Mouse (Mus musculus): ENCODE measurements at regions not wholly inside any gene's neighbourhood (a gene's known extent, or its start where the extent isn't known, plus 50 kb on each side); places are given as distances from the start of the nearest gene placed in this dataset.

DNA sequence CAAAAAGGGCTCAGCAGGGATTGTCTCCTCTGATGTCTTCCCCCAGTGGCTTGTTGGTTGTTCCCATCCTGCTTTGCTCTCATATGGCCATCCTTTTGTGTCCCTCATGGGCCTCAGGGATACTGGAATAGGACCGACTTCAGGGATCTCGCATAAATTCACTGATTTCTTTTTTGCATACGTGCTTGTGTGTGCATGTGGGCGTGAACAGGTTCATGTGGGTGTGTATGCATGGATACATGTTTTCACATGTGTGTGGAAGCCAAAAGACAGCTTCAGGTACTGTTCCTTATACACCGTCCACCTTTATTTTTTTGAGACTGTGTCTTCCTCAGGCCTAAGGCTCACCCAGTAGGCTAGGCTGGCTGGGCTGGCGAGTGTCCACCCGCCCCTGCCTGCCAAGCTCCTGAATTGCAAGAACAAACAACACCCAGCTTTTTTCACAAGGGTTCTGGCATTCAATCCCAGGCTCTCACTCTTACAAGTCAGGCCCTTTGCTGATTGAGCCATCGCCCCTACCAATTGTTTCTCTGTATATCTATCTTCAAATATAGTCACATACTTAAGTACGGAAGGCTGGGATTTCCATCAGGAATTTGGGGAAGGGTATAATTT, 127.0 kb upstream of the Hmgn3 start:
- peak; percentile 46 for DNase-seq (ENCODE audit: low spot score)

DNA sequence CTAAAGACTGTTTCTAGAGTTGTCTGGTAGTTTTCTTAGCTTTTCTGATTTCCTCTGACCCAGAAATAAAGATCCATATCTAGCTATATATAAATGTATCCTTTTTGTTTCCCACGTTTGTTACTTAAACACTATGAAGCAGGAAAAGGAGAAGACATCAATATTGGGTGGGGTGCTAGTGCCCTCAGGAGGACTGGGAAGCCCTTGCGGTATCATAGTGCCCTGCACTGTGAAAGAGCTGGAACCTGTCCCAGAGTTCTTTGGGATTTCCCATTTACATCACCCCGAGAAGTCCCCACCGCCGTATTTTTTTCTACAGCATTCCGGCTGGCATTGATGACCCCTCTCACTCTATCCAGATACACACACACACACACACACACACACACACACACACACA, 119.3 kb upstream of the Hmgn3 start:
- DNase-seq (ENCODE audit: low spot score) = peak; percentile 60

DNA sequence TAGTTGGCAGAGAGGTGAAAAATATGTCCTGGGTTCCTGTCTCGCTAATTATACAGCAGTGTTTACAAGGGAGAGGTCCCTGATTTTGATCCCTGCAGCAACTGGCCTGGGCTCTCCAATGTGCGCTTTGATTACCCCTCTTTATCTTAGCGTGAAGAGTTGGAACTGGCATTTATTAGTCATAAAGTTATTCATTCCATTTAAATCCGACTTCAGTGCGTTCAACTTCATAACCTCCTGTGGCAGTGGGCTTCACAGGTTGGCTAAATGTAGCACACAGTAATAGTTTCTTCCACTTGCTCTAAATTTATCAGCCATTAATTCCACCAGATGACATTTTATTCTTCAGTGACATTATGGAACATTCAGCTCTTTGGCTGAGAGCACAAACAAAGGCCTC, 113.0 kb upstream of the Hmgn3 start:
- no peak for DNase-seq (ENCODE audit: low spot score)

DNA sequence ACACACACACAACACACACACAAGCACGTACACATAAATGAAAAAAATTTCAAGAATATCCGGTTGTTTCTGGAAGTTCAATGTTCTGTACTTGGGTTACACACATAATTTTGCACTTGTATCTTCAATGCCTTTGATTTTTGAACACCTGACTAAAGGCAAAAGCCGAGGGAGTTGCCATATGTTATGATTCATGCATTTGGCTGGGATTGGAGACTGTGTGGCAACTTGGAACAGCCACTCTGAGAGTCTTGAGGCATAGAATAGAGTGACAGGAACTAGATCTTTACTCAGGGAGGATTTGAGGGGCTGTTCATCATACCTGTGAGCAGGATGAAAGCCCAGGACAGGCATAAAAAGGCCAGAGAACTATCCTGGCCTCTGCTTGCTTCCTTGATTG, 112.5 kb upstream of the Hmgn3 start:
- DNase-seq (ENCODE audit: low spot score) = peak; percentile 55

DNA sequence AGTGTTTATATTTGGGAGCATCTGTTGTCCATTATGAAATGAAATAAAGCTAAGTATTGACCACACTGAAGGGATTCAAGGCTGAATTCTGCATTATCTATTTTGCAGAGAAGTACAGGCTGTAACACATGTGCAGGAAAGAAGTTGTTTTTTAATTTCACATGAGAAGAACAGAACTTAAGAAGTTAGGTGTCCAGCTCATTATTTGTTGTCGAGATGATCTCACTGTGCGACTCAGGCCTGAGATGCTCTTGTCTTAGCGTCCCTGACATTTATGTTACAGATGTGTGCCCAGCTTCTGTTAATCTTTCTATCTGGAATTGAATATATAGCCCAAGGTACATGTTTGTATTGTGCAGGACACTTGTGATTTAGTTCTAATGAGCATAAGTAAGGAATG, 112.0 kb upstream of the Hmgn3 start:
- DNase-seq (ENCODE audit: low spot score) = no peak

DNA sequence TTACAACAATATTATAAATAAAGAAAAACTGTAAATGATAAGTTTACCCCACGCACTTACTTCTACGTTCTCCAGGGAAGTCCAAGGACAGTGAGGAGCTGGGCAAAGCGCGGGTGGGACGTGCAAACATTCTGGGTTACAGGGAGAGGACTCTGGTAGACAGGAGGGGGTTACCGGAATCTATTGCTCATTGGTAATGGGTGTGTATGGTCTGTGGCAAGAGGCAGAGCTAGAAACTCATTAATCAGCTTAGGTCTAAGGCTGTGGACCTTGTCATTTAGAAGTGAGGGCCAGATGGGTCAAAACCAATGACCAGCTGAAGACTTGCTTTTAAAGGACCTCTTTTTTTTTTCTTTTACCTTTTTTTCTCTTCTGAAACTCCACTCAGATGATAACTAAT, 107.9 kb upstream of the Hmgn3 start:
- no peak for DNase-seq (ENCODE audit: low spot score)

DNA sequence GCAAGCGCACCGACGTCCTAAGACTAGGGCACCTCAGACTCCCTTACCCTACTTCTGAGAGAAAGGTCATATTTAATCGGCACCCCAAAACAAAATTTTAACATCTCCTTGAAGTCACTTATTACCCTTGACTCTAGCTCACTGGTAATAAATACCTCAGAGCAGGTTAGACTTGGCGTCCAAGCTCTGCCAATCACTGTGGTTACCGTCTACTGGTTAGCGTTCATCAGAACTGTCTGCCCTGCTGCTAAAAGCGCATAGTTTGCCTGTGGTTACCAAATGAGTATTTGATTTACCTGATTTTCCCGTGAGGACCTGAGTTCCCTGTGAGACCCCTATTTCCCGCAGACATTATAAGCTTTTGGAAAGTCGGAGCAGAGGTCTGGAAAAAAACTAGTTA, 107.3 kb upstream of the Hmgn3 start:
- DNase-seq (ENCODE audit: low spot score) = no peak

DNA sequence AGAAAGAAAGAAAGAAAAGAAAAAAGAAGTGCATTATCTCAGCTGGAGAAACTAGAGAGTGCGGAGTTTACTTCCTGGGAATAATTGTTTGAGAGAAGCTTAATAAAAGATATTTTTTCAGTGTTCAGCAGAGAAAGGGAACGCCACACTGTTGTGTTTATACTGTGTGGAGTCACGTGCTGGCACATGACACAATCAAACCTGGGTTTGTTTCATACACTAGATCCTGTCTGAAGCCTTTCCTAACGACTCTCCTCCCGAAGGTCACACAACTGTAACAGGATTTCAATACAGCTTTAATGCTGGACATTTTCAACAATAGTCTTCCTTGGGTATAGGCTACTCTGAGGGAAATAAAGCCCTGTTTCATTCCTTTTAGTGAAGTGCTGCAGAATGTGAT, 105.3 kb upstream of the Hmgn3 start:
- DNase-seq (ENCODE audit: low spot score) = no peak

DNA sequence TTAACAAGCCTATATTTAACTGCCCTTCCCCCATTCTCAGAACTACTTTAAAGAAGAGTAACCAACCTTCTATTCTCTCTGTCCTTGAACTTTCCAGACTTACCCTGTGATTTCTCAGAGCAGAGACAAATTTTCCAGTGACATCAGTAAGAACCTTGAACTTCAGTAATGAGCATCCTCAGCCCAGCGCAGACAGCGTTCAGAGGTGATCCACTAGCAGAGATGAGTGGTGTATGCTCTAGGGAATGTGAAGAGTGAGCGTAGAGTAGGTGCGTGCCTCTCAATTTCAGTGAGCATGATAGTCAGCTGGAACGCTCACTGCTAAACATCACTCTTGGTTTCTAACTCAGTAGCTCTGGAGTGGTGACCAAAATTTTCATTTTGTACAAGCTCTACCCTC, 103.4 kb upstream of the Hmgn3 start:
- DNase-seq (ENCODE audit: low spot score) = no peak

DNA sequence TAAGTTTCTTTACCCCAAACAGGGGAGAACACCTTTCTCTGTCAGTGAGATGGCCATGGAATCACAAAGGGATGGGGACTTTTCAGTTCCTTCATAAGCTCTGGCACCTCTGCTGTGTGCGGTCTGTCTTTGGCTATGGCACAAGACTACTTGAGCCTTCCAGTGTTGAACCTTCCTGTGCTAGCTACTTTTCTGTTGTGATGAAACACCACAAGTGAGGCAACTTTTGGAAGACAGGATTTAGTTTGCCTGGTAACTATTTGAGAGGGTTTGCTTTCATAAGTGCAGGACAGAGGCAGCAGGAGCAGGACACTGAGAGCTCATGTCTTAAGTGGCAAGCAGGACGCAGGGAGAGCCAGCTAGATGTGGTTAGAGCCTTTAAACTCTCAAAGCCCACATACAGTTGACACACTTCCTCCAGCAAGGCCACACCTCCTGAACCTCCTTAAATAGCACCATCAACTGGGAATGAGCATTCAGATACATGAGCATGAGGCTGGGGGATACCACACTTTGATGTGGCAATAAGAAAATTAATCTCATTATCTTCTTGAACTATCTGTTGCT, 101.8 kb upstream of the Hmgn3 start:
- no peak for DNase-seq (ENCODE audit: low spot score)

DNA sequence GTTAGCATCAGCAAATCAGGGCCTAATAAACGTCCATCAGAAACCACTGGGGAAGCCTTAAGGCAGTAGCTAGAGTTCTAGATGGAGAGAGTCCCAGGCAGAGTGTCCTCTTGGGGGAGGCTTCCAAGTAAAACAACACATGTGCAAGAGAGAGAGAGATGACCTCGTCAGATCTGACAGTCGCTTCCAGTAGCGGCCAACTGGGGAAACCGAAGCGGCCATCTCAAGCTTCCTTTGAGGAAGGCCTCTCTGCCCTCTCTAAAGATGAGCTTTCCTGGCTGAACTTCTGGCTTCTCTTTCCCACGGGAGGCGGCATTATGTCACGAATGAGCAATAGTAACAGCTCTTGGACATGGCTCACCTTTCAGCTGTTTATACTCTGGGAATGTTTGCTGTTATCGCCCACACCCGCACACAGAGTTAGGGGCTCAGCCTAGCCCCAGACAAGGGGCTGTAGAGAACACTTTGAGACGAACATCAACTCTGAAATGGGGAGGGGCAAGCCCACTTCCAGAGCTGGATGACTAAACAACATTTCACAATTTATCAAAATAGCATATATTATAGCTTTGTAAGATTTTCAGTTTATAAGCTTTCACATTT, 100.7 kb upstream of the Hmgn3 start:
- DNase-seq (ENCODE audit: low spot score) = peak; percentile 64

DNA sequence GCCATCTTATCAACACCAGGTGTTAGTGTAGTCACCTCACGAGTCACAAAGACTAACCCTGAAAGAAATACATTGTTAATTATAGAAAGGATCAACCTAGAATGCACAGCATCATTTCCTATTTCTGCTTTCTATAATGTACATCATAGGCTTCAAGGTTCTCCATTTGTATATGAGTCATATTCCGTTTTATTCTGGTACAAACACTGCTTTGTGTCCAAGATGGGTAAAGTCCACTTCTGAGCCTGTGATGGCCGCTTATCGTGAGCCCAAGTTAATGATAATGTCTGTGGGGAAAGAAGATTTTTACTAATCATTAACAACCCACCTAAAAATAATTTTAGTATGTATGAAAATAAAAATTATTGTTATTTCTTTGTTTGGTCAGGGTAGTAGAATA, 94.6 kb upstream of the Hmgn3 start:
- DNase-seq (ENCODE audit: low spot score) = no peak

DNA sequence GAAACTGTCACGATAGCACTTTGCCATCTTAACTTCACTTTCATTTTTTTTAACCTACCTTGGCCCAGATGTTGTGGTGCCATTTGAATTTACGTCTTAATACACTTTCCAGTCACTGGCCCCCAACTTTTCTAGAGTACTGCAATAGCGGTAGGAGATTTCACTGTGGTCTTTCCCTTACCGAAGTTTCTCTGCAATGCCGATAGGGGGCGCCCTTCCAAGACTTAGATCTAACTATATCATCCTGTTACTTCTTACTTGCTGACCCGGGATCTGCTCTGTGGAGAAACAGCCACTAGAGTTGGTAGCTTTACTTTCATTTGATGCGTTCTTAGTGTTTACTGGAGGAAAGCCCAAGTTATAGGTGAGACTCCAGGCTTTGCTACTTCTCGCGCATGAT, 92.6 kb upstream of the Hmgn3 start:
- DNase-seq (ENCODE audit: low spot score) = no peak

DNA sequence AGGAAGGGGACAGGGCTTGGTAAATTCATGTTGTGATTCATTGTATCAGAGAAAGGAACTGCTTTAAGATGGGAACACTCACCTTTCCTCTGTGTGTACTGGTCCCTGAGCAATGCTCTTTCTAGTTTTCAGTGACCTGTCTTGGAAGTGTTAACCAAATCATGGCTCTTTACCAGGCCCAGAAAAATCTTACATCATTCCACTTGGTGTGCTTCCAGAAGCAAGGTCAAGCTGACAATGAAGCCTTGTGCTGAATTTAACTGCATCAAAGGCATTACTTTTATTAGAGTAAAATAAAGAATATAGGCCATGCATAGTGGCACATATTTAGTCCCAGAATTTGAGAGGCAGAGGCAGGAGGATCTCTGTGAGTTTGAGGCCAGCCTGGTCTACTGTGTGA, 75.4 kb upstream of the Hmgn3 start:
- DNase-seq (ENCODE audit: low spot score) = peak; percentile 64

DNA sequence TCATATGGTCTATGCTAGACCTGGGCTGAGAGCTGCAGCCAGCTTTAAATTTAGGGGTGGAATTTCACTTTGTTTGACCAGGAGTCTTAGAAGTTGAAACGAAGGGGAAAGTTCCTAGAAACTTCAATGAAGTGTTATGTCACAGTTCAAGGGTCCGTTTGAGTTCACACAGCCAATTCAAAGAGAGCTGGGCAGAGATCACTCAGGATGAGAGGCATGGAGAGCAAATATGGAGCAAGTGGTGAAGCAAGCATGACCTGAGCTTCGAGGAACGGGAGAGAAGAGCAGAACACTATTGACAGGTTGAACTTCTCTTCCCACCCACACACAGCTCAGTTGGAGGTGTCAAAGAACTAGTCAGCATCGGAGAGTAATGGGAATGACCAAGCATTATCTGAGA, 56.1 kb upstream of the Hmgn3 start:
- no peak for DNase-seq (ENCODE audit: low spot score)

DNA sequence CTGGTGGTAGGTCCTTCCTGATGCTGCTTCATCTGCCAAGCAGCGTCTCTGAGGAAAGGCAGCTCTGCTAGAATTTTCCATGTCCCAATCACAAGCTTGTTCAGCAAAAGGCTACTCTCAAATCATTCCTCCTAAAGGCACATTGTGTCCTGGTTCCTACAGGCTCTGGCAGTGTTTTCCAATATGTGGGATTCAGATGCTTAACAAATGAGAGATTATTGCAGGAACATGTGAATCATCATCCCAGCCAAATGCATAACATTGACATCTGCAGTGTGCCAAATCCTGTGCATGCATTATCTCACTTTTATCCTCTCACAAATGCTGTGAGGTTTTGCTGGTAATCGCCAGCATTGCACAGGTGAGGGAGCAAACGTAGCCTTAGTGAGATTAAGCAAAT, 53.3 kb upstream of the Hmgn3 start:
- DNase-seq (ENCODE audit: low spot score) = no peak

DNA sequence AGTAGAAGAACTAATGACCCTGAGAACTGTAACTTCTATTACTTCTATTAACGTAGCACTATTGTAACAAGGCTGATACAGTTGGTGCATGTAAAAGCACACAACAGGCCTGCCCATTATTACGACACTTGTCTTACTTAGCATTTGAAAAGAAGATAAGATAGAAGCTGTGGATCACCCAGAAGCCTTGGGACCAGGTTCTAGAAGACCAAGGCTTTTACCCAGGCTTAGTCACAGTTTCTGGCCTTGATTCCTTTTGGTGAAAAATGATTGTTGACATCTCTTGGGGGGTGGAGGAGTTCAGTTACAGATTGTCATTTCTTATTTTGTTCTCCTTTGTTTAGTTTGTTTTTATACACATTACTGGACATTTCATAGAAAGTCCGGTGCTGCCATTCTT, 52.7 kb upstream of the Hmgn3 start:
- no peak for DNase-seq (ENCODE audit: low spot score)

DNA sequence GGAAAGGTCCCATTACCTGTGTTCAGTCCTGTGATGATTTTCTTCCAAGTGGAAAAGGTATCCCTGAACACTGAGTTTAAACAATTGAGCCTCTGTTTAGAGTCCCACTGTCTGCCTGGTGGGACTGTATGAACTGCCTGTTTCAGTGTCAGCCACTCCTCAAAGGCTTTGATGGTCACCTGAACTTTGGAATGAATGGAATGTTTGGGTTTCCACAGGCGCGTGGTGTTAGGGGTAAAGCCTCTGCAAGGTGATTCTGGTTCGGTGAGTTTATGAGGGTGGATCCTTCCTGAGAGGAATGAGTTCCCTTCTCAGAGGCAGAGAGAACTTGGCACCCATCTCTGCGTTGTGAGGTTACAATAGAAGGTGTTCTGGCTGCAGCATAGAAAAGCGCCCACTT, 50.5 kb upstream of the Hmgn3 start:
- DNase-seq (ENCODE audit: low spot score) = no peak

Data from adipocyte (in vitro differentiated cells).